Mouse (Mus musculus) urinary bladder, postnatal 4 days (tissue): Measurements from ENCODE around the gene Cntnap5a.
"Not testable (repeated sequence)": the region's sequence is repeated elsewhere in the genome, so short reads cannot be mapped to it uniquely, and the experiment has no call there.

Source experiments
- DNase-seq, 2 experiments: peaks; one replicate each; pipeline ENCODE4 v3.0.0; 2021 to 2022; ENCODE audit warnings: low spot score in 2 of 2

Cntnap5a gene

GRCm38 (mm10) chr1:116044083-116044482, 359.5 kb downstream of the Cntnap5a start:
- no peak for DNase-seq

DNA sequence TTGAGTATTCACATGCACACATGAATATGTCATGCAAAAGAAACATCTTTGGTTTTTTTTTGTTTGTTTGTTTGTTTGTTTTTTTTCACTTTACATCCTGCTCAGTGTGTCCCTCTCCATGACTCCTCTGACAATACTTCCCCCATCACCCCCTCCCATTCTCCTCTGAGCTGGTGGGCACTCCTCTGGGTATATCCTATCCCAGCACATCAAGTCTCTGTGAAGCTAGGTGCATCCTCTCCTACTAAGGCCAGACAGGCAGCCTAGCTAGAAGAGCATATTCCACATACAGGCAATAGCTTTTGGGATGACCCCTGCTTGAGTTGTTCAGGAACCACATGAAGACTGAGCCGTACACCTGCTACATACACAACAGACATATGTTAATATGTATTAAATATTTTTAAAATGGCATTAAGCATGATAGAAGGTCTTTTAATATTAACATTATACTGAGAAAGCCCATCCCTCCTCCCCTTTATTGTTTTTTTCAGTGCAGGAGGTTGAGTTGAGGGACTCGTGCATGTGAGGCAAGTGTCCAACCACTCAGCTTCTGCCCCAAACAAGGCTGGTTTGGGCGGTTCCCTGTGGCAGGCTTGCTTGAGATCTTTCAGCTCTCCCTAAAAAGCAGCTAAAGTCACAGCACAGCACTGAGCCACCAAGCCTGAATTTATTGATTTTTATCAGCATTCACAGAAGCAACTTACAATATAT, 422.6 kb downstream of the Cntnap5a start:
- no peak for DNase-seq

GRCm38 (mm10) chr1:116107724-116108058, 423.1 kb downstream of the Cntnap5a start:
- DNase-seq = no peak

DNA sequence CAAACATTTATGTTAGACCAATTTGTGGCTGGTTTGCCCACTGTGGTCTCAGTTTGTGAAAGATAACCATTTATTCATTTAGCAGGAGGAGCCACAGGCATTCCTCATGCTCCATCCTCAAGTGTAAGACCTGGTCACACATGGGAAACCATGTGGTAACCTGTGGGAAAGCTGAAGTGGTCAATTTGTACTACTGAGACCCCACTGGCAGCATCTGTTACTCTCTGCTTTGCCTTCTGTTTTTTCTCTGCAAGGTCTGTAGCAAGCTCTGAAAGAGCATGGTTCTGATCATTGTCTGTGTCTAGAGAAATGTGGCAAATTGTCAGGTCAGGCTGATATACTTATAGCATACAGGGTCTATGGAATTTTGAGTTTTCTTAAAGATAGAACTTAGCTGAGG, 423.8 kb downstream of the Cntnap5a start:
- DNase-seq = no peak

- DNase-seq = no peak
Observed at GRCm38 (mm10) chr1:116125767-116126166, 441.2 kb downstream of the Cntnap5a start.

- DNase-seq = no peak
Observed at GRCm38 (mm10) chr1:116127085-116127484, 442.5 kb downstream of the Cntnap5a start.

GRCm38 (mm10) chr1:116128450-116129246, 444.1 kb downstream of the Cntnap5a start:
- no peak for DNase-seq

- no peak for DNase-seq
Observed at GRCm38 (mm10) chr1:116132471-116132870, 447.9 kb downstream of the Cntnap5a start.

DNA sequence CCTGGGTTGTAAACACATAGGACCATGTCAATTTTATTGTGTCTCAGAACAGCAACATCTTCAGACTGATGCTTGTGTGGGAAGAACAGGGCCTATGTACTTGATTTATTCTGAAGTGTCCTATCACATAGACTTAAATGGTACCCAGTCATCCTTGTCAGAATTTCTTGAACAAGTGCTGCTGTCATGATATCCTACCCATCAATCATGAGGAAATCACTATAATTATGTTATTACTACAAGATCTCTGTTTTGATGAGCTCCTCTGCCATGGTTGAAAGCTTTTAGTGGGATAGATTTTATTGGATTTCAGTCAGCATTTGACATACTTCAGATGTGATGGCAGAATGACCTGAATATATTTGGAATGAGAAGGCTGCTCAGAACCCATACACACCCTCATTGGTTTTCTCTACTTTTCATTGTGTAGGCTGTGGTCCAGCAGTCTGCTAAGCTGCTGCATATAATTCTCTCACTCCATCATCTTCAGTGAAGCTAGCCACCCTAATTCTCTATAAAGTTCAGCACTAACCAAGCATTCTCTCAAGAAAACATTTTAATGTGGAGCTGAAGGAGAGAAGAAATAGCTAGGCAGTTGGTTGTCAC, 465.3 kb downstream of the Cntnap5a start:
- no peak for DNase-seq

GRCm38 (mm10) chr1:116184471-116184870, 499.9 kb downstream of the Cntnap5a start:
- no peak for DNase-seq

DNA sequence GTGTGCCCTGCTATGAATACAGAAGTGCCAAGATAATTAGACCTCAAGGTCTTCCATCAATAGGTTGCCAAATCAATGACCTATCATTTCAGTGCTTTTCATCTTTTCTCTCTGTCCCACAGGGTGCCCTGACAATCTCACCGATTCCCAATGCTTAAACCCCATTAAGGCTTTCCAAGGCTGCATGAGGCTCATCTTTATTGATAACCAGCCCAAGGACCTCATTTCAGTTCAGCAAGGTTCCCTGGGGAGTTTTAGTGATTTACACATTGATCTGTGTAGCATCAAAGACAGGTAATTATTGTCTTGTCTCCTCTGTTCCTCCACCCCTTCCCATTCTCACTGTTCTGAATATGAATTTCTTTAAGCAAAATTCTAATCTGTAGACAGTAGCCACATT, 503.6 kb downstream of the Cntnap5a start:
- not testable (repeated sequence) for DNase-seq

DNA sequence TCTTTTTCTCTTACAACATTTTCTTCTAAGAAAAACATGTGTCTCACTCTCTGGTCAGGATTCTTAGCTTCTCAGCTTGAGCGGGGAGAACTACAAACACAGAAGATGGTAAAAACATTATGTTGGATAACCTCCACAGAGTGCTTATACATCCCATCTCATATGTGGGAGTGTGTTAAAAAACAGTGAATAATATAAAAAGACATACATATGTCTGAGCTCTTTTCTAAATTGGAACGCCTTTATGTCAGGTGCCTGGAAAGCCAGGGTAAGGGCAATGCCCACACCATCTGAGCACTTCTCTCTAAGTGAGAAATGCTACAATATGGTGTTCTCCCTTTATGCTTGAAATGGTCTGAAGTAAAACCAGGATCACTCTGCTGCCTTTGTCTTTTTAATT, 507.7 kb downstream of the Cntnap5a start:
- no peak for DNase-seq

DNA sequence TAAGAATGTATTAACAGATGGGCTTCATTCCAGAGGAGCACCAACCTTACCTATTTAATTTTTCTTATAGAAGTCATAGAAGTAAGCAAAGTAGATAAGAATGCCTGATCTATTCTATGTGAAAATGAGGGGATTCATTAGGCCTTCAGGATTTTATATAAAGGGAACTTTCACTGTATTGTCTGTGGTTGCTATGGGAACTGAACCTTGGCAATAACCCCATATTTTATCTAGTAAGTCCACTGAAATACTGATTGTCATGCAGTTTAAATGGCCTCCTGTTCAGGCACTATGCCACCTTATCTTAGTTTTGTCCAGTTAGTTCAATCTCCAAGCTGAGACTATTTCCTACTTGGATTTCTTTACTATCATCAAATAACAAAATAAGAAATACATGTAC, 532.3 kb downstream of the Cntnap5a start:
- no peak for DNase-seq

GRCm38 (mm10) chr1:116240538-116240937, 556.0 kb downstream of the Cntnap5a start:
- no peak for DNase-seq

DNA sequence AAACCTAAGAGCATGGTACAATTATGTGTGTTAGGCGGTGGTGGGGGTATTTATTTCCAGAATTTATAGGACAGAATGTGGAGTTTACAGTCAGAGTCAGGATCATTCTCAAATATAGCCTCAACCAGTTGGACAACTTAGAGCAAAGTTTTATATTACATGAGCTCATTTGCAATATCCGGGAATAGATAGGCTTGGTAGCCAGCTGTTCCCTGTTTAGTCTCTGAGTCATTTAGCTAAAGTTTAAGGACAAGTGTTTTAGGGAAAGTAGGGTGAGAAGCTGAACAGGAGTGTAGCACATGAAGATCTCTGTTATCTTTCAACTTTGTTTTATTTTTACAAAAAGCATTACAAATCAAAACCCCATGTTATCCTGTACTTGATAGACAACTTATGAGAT, 559.3 kb downstream of the Cntnap5a start:
- DNase-seq = no peak

- DNase-seq = no peak
Observed at GRCm38 (mm10) chr1:116281144-116281543, 596.6 kb downstream of the Cntnap5a start.

DNA sequence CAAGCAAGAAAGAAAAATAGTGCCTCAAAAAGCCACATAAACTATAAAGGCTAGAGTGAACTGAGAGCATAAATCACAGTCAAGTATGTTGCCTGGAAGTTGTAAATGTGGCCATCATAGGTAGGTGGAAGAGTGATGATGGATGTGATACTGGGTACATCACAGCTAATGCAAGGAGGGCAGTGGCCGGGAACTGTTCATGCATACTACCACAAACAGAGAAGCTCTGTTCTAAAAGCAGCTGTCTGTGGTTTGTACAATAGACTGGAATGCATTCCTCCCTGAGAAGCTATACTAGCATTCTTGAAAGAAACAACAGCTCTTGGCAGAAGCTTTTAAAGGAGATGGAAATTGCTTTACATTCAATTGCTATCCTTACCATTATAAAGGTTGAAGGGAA, 599.4 kb downstream of the Cntnap5a start:
- no peak for DNase-seq

DNA sequence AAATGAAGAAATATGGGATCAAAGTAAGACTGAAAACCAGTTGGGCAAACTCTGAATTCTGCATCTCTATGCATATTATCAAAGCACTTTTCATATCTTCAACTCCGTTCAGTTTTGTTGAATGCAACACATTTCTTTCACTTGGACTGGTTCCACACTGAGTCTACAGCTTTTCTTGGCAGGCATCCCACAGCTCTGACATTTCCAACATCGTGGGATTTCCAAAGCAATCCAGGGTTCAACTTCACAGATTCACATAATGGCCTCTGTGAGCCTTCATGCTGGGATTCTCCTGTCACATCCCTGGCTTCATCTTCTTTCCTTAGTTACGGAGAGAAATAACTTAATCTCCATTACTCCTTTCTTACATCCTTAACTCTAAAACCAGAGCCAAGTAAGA, 622.0 kb downstream of the Cntnap5a start:
- DNase-seq = no peak

- DNase-seq = no peak
Observed at GRCm38 (mm10) chr1:116311512-116311911, 627.0 kb downstream of the Cntnap5a start.

DNA sequence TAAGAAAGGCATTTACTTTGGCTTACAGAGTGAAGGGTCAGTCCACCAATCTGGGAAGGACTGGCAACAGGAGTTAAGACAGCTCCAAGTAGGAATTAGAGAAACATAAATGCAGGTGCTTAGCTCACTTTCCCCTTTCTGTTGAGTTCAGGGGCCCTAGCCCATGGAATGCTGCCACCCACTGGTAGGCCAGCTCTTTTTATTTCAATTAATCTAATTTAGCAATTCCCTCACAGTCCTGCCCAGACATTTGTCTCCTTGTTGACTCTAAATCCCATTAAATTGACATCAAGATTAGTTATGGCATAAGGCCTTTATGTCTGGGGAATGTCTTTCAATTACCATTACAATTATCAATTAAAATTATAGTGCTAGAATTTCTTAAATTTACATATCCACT, 628.7 kb downstream of the Cntnap5a start:
- DNase-seq = no peak

- no peak for DNase-seq
Observed at GRCm38 (mm10) chr1:116324505-116324904, 639.9 kb downstream of the Cntnap5a start.

GRCm38 (mm10) chr1:116353669-116354068, 669.1 kb downstream of the Cntnap5a start:
- DNase-seq = no peak

DNA sequence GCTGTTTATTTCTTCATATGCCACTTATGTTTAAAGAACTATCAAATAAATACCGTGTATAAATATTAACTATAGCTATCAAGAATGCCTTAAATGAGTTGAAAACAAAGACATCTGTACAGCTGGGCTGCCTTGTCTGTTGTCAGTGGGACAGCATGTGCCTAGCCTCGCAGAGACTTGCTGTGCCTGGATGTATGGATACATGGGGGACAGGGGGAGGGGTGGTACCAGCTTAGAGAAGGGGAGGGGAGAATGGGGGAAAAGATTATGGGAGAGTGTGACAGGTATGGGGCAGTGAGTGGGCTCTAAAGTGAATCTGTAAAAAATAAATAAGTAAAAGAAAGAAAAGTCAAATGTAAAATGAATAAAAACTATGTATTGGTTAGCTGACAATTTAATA, 681.0 kb downstream of the Cntnap5a start:
- no peak for DNase-seq
